Mouse (Mus musculus): ENCODE results near the gene Sphk1.
"Not testable (repeated sequence)": the region's sequence is repeated elsewhere in the genome, so short reads cannot be mapped to it uniquely, and the experiment has no call there.

The Sphk1 gene

GRCm38 (mm10) chr11:116530187-116531147 lies at the start of gene Sphk1:
TSS of gene Sphk1 (plus strand) at chr11:116530925.
- peak; percentile 74 for DNase-seq

GRCm38 (mm10) chr11:116480975-116481374 lies 49.8 kb upstream of the Sphk1 start:
- no peak for DNase-seq

GRCm38 (mm10) chr11:116481776-116482175 lies 48.9 kb upstream of the Sphk1 start:
- DNase-seq: no peak

- no peak for DNase-seq
Observed at GRCm38 (mm10) chr11:116484261-116484660, 46.5 kb upstream of the Sphk1 start.

- DNase-seq: no peak
Observed at GRCm38 (mm10) chr11:116488207-116488606, 42.5 kb upstream of the Sphk1 start.

DNA sequence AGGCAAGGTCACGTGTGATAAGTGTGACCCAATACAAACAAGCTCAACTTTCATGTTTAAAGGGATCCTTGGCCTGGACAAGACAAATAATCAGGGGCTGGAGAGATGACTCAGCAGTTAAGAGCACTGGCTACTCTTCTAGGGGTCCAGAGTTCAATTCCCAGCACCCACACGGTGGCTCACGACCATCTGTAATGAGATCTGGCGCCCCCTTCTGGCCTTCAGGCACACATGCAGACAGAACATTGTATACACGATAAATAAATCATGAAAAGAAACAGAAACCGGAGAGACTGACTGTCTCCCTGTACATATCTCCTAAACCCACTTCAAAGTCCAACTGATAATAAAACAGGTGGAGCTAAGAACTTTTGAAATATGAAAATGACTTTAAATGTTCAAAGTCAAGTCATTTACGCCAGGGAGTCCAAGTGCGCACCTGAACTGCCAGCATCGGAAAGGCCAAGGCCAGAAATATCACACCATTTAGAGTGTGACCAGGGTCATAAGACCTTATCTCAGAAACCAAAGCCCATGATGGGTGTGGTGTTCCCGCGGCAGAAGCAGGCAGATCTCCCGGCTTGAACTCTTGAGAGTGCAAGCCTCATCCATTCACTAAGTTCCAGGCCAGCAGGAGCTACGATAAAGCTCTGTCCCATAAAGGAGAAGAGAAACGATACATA lies 41.9 kb upstream of the Sphk1 start:
- no peak for DNase-seq

DNA sequence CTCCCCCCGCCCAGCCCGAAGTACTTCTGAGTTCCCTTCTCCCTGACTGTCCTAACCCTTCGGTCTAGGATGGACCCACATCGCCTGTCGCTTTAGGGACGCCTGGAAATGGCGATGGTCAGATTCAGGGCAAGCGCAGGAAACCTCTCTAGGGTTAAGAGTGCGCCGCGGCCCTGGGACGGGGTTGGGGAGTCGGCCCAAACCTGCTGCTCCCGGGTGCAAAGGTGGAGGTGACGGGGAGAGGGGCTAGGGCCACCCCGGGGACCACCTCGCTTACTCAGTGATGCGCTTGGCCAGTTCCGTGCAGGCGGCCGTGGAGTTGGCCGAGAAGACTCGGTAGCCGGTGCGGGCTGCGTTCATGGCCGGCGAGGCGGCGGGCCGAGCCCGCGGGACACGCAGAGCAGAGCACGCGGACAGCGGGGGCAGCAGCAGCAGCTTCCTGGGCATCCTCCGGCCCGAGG lies 40.9 kb upstream of the Sphk1 start:
- DNase-seq: peak; percentile 22

- DNase-seq: peak; percentile 93
Observed at GRCm38 (mm10) chr11:116490232-116491107, 40.3 kb upstream of the Sphk1 start.

DNA sequence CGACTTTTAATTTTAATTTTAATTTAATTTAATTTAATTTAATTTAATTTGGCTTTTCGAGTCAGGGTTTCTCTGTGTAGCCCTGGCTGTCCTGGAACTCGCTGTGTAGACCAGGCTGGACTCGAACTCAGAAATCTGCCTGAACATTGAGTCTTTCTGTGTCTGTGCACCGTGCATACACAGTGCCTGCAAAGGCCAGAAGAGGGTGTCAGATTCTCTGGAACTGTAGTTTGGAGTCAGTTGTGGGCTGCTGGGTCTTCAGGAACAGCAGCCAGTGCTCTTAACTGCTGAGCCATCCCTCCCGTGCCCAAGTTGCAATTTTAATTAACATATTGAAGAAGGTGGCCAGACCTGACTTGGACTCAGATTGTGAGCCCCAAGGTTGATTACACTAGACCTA lies 39.4 kb upstream of the Sphk1 start:
- DNase-seq: no peak

DNA sequence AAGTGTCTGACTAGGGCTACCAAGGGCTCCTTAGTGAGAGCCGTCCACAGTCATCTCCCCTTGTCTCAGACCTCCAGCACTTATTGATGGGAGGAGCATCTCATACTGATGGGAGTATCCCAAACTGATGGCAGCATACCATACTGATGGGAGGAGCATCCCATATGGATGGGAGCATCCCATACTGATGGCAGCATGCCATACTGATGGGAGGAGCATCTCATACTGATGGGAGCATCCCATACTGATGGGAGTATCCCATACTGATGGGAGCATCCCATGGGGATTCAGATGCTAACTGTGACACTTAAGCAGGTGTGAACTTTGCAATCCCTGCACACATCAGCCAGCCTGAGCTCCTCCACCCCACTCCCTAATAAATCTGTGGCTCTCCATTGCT lies 38.2 kb upstream of the Sphk1 start:
- not testable (repeated sequence) for DNase-seq

DNA sequence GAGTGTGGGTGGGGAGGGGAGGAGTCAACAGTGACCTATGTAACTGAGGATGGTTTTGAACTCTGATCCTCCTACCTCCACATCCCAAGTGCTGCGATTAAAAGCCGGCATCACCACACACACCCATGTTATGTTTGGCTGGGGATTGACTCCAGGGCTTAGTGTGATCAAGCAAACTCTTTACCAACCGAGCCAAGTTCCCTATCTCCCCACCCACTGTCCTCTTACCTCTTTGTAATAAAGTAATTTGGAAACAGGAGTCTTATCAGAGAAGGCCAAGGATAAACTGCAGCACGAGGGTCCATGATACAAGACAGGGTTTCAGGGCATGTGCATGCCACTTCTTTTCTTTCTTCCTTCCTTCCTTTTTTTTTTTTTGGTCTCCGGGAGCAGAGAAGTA lies 37.5 kb upstream of the Sphk1 start:
- no peak for DNase-seq

DNA sequence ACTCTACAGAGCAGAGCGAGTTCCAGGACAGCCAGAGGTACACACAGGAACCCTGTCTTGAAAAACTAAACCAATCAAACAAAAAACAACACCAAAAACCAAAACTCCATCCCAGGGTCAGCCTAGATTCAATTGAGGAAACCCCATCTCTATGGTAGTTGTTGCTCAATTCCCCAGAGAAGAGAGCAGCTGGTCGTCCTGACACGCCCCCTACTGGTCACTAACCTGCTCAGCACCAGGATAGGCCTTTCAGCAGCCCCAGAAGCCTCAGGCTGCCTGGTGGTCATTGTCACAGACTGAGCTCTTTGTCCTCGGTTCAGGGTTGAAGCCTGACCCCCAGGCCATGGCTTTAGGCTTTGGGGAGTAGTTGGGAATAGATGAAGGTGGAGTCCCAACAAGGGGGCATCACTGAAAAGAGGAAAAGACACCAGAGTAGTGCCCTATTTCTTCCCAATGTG lies 36.9 kb upstream of the Sphk1 start, which contains the start of gene Prpsap1:
Gene Prpsap1 (minus strand): TSS at position 408 of the 458 bp plus-strand sequence.
- peak; percentile 78 for DNase-seq

DNA sequence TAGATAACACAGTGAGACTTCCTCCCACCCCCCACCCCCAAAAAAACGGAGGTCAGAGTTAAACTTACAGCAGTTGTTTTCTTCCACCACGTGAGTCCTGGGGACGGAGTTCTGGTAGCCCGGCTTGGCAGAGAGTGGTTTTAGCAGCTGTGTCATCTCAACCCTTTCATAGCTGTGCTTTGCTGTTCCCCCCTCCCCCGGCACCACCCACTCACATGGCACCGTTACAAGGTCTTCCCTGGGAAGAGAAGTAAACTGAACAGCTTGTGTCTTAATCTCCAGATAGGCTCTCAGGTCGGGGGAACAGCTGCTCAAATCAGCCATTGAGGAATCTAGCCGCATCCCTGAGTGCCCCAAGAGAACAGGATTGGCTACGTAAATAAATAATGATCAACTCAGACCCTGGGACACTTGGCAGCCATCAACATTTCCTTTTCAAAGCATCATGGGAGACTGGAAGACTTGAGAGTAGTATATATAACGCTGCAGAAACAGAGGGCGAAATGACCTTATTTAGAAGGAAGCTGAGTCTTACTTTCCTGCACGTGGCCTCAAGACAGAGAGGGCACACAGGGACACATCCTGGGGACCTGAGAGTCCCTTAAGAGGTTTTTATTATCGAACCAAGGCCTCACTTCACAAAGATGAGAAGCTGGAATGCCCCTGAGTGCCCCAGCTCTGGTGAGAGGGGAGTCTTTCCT lies 36.1 kb upstream of the Sphk1 start:
- DNase-seq: peak; percentile 82

GRCm38 (mm10) chr11:116497313-116497712 lies 33.4 kb upstream of the Sphk1 start:
- DNase-seq: no peak

DNA sequence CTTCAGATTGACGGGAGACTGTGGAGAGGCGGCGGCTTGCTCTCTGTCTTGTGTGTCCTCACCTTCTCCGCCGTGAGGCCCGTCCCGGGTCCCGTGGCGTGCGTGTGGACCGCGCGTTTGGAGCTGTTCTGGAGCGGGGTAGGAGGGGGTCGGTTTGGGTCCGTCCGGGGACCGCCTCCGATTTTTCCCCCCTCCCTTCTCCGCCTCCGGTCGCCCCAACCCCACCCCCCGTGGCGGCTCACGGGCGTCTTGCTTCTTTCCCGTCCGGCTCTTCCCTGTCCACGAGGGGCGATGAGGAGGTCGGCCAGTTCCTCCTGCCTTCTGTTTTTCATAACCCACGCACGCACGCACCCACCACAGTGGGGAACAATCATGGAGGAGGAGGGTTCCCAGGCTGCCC lies 32.1 kb upstream of the Sphk1 start:
- no peak for DNase-seq

GRCm38 (mm10) chr11:116499018-116499417 lies 31.7 kb upstream of the Sphk1 start:
- DNase-seq: no peak

- DNase-seq: peak; percentile 63
Observed at GRCm38 (mm10) chr11:116501005-116501746, 29.5 kb upstream of the Sphk1 start.

GRCm38 (mm10) chr11:116504516-116504915 lies 26.2 kb upstream of the Sphk1 start:
- peak; percentile 67 for DNase-seq

- DNase-seq: no peak
Observed at GRCm38 (mm10) chr11:116505573-116505972, 25.2 kb upstream of the Sphk1 start.

DNA sequence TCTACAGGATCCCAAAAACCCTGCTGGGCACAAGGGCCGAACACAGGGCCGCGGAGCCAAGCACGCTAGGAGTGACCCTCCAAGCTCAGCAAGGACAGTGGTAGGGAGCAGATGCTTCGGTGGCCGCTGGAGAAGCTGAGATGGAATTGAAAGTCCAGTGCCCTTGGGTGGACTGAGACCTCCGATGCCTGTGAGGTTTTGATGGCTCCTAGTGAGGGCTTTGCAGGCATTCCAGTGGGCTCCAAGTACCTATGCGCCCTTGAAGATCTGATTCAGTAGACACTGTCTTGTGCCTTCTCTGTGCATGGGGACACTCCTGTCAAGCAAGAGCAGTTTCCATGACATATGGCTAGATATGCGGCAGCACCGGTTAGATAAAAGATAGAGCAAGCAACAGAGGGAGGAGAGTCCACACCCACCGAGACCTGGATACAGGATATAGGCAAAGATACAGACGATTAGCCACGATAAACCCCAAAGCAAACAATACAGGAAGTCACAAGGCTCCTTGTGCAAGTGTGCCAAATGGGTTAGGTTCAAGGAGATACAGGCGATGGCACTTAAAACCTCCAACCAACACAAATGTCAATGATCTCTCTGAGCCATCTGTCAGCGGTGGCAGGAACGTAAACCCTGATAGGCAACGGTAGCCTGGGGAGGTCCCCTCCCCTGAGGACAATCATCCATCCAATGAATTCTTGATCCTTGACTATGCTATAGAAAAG lies 24.4 kb upstream of the Sphk1 start:
- DNase-seq: no peak

Data from lung, postnatal 36 days (tissue).